Mouse (Mus musculus): ENCODE results near the gene Gtf2a2. TPM values are rescaled to one million over a fixed set of nuclear protein-coding genes. Genes with fewer than 3 reads are reported as not detected.

Gtf2a2 gene
- polyA plus RNA-seq (2014; fragmentation: Nextera tagmentation; extraction: Ambion mirVana) = 207 and 215 TPM in 2 replicates

GRCm38 (mm10) chr9:70012408-70012901 lies at the start of gene Gtf2a2:
Gene Gtf2a2 (plus strand): TSS chr9:70012550.
- peak within 1 kb of the TSS; percentile 92 for H3K27ac ChIP-seq (ENCODE audit: low read length)
- H3K4me2 ChIP-seq (replicated peaks; ENCODE audit: low read depth, low read length) = peak within 1 kb of the TSS; percentile 68
- H3K4me1 ChIP-seq (ENCODE audit: control insufficient read depth, insufficient read depth, low read length) = peaks cover 6% of the 10 kb centered on the region; the same call in 1 of the 2 replicates
- ATAC-seq (ENCODE audit: insufficient number of reproducible peaks, insufficient read depth, low FRiP score, low read depth) = peak; percentile 96
- H3K9me3 ChIP-seq (ENCODE audit: control insufficient read depth, low read depth, low read length) = no peaks in the 10 kb centered on the region
- peak within 1 kb of the TSS; percentile 92 for H3K4me3 ChIP-seq (ENCODE audit: low read depth, low read length)
- peaks cover 37% of the 10 kb centered on the region for H3K36me3 ChIP-seq (ENCODE audit: control insufficient read depth, insufficient read depth, low read length)
- WGBS = under 1% methylated on average over 55 of the region's 57 CpGs
- H3K27me3 ChIP-seq (ENCODE audit: control insufficient read depth, insufficient read depth, low read length) = no peaks in the 10 kb centered on the region
- peak within 1 kb of the TSS; percentile 90 for H3K9ac ChIP-seq (replicated peaks; ENCODE audit: low read depth, low read length)

GRCm38 (mm10) chr9:69964370-69964769 lies 48.0 kb upstream of the Gtf2a2 start:
- H3K27ac ChIP-seq (ENCODE audit: low read length) = no peak overlapping the region
- no peak for ATAC-seq (ENCODE audit: insufficient number of reproducible peaks, insufficient read depth, low FRiP score, low read depth)
- no peaks in the 10 kb centered on the region for H3K4me1 ChIP-seq (ENCODE audit: control insufficient read depth, insufficient read depth, low read length)
- no peaks in the 10 kb centered on the region for H3K9me3 ChIP-seq (ENCODE audit: control insufficient read depth, low read depth, low read length)
- WGBS = 82% methylated on average over 3 of the region's 3 CpGs
- no peaks in the 10 kb centered on the region for H3K27me3 ChIP-seq (ENCODE audit: control insufficient read depth, insufficient read depth, low read length)
- no peaks in the 10 kb centered on the region for H3K36me3 ChIP-seq (ENCODE audit: control insufficient read depth, insufficient read depth, low read length)
- H3K9ac ChIP-seq (replicated peaks; ENCODE audit: low read depth, low read length) = no peak overlapping the region
- no peak overlapping the region for H3K4me2 ChIP-seq (replicated peaks; ENCODE audit: low read depth, low read length)
- H3K4me3 ChIP-seq (ENCODE audit: low read depth, low read length) = no peak overlapping the region

- Histone ChIP-seq H3K4me3 (ENCODE audit: low read depth, low read length) (no peak overlapping the region), H3K9ac (replicated peaks; ENCODE audit: low read depth, low read length) (no peak overlapping the region), H3K4me2 (replicated peaks; ENCODE audit: low read depth, low read length) (no peak overlapping the region), H3K4me1 (ENCODE audit: control insufficient read depth, insufficient read depth, low read length) (peaks cover 7% of the 10 kb centered on the region), H3K36me3 (ENCODE audit: control insufficient read depth, insufficient read depth, low read length) (no peaks in the 10 kb centered on the region), H3K27ac (ENCODE audit: low read length) (no peak overlapping the region), H3K27me3 (ENCODE audit: control insufficient read depth, insufficient read depth, low read length) (no peaks in the 10 kb centered on the region), H3K9me3 (ENCODE audit: control insufficient read depth, low read depth, low read length) (no peaks in the 10 kb centered on the region)
- ATAC-seq (ENCODE audit: insufficient number of reproducible peaks, insufficient read depth, low FRiP score, low read depth) = no peak
- WGBS = 88% methylated on average over 1 of the region's 1 CpGs
These were observed 26.8 kb upstream of the Gtf2a2 start for GRCm38 (mm10) chr9:69985526-69985925.

- Histone ChIP-seq H3K4me1 (ENCODE audit: control insufficient read depth, insufficient read depth, low read length) (peaks cover 12% of the 10 kb centered on the region), H3K27ac (ENCODE audit: low read length) (no peak overlapping the region), H3K36me3 (ENCODE audit: control insufficient read depth, insufficient read depth, low read length) (no peaks in the 10 kb centered on the region), H3K4me2 (replicated peaks; ENCODE audit: low read depth, low read length) (no peak overlapping the region), H3K4me3 (ENCODE audit: low read depth, low read length) (no peak overlapping the region), H3K9me3 (ENCODE audit: control insufficient read depth, low read depth, low read length) (no peaks in the 10 kb centered on the region), H3K9ac (replicated peaks; ENCODE audit: low read depth, low read length) (no peak overlapping the region), H3K27me3 (ENCODE audit: control insufficient read depth, insufficient read depth, low read length) (no peaks in the 10 kb centered on the region)
- 74% methylated on average over 10 of the region's 10 CpGs for WGBS
- ATAC-seq (ENCODE audit: insufficient number of reproducible peaks, insufficient read depth, low FRiP score, low read depth) = no peak
These were observed 26.3 kb upstream of the Gtf2a2 start for GRCm38 (mm10) chr9:69986063-69986462.

- H3K27me3 ChIP-seq (ENCODE audit: control insufficient read depth, insufficient read depth, low read length) = no peaks in the 10 kb centered on the region
- no peak overlapping the region for H3K4me2 ChIP-seq (replicated peaks; ENCODE audit: low read depth, low read length)
- no peaks in the 10 kb centered on the region for H3K9me3 ChIP-seq (ENCODE audit: control insufficient read depth, low read depth, low read length)
- no peak overlapping the region for H3K4me3 ChIP-seq (ENCODE audit: low read depth, low read length)
- no peak overlapping the region for H3K9ac ChIP-seq (replicated peaks; ENCODE audit: low read depth, low read length)
- no peaks in the 10 kb centered on the region for H3K36me3 ChIP-seq (ENCODE audit: control insufficient read depth, insufficient read depth, low read length)
- ATAC-seq (ENCODE audit: insufficient number of reproducible peaks, insufficient read depth, low FRiP score, low read depth) = no peak
- peaks cover 17% of the 10 kb centered on the region for H3K4me1 ChIP-seq (ENCODE audit: control insufficient read depth, insufficient read depth, low read length)
- 80% methylated on average over 5 of the region's 5 CpGs for WGBS
- H3K27ac ChIP-seq (ENCODE audit: low read length) = no peak overlapping the region
These were observed 25.8 kb upstream of the Gtf2a2 start for GRCm38 (mm10) chr9:69986571-69986970.

GRCm38 (mm10) chr9:69987579-69987978 lies 24.8 kb upstream of the Gtf2a2 start:
- WGBS = under 1% methylated on average over 3 of the region's 3 CpGs

GRCm38 (mm10) chr9:69988706-69989302 lies 23.5 kb upstream of the Gtf2a2 start:
- H3K27ac ChIP-seq (ENCODE audit: low read length) = peak overlapping the region; percentile 91
- peak overlapping the region; percentile 99; the same call in 1 of the 2 replicates for H3K9ac ChIP-seq (replicated peaks; ENCODE audit: low read depth, low read length)
- 31% methylated on average over 16 of the region's 16 CpGs for WGBS
- no peaks in the 10 kb centered on the region for H3K36me3 ChIP-seq (ENCODE audit: control insufficient read depth, insufficient read depth, low read length)
- no peaks in the 10 kb centered on the region for H3K9me3 ChIP-seq (ENCODE audit: control insufficient read depth, low read depth, low read length)
- H3K4me2 ChIP-seq (replicated peaks; ENCODE audit: low read depth, low read length) = peak overlapping the region; percentile 29
- peak overlapping the region; percentile 99 for H3K4me3 ChIP-seq (ENCODE audit: low read depth, low read length)
- H3K4me1 ChIP-seq (ENCODE audit: control insufficient read depth, insufficient read depth, low read length) = peaks cover 36% of the 10 kb centered on the region
- no peak for ATAC-seq (ENCODE audit: insufficient number of reproducible peaks, insufficient read depth, low FRiP score, low read depth)
- no peaks in the 10 kb centered on the region for H3K27me3 ChIP-seq (ENCODE audit: control insufficient read depth, insufficient read depth, low read length)

More at GRCm38 (mm10) chr9:69987579-69987978, 24.8 kb upstream of the Gtf2a2 start:
- no peak for ATAC-seq (ENCODE audit: insufficient number of reproducible peaks, insufficient read depth, low FRiP score, low read depth)
- no peak overlapping the region for H3K4me3 ChIP-seq (ENCODE audit: low read depth, low read length)
- H3K27ac ChIP-seq (ENCODE audit: low read length) = no peak overlapping the region
- H3K27me3 ChIP-seq (ENCODE audit: control insufficient read depth, insufficient read depth, low read length) = no peaks in the 10 kb centered on the region
- H3K9me3 ChIP-seq (ENCODE audit: control insufficient read depth, low read depth, low read length) = no peaks in the 10 kb centered on the region
- no peak overlapping the region for H3K4me2 ChIP-seq (replicated peaks; ENCODE audit: low read depth, low read length)
- no peak overlapping the region for H3K9ac ChIP-seq (replicated peaks; ENCODE audit: low read depth, low read length)
- no peaks in the 10 kb centered on the region for H3K36me3 ChIP-seq (ENCODE audit: control insufficient read depth, insufficient read depth, low read length)
- H3K4me1 ChIP-seq (ENCODE audit: control insufficient read depth, insufficient read depth, low read length) = peaks cover 27% of the 10 kb centered on the region

- ATAC-seq (ENCODE audit: insufficient number of reproducible peaks, insufficient read depth, low FRiP score, low read depth) = peak; percentile 94
These were observed 22.8 kb upstream of the Gtf2a2 start, which contains the start of gene Bnip2 for GRCm38 (mm10) chr9:69989303-69990121. Gene Bnip2 (plus strand): TSS chr9:69989466.

More at GRCm38 (mm10) chr9:69989303-69990121, 22.8 kb upstream of the Gtf2a2 start, which contains the start of gene Bnip2:
- Histone ChIP-seq H3K9me3 (ENCODE audit: control insufficient read depth, low read depth, low read length) (no peaks in the 10 kb centered on the region), H3K36me3 (ENCODE audit: control insufficient read depth, insufficient read depth, low read length) (no peaks in the 10 kb centered on the region), H3K9ac (replicated peaks; ENCODE audit: low read depth, low read length) (peak within 1 kb of the TSS; percentile 99), H3K27me3 (ENCODE audit: control insufficient read depth, insufficient read depth, low read length) (no peaks in the 10 kb centered on the region), H3K4me2 (replicated peaks; ENCODE audit: low read depth, low read length) (peak within 1 kb of the TSS; percentile 61), H3K4me1 (ENCODE audit: control insufficient read depth, insufficient read depth, low read length) (peaks cover 36% of the 10 kb centered on the region), H3K27ac (ENCODE audit: low read length) (peak within 1 kb of the TSS; percentile 91), H3K4me3 (ENCODE audit: low read depth, low read length) (peak within 1 kb of the TSS; percentile 99)
- under 1% methylated on average over 76 of the region's 76 CpGs for WGBS
